Mouse (Mus musculus): ENCODE data around the gene Rfx7. TPM values are rescaled to one million over a fixed set of nuclear protein-coding genes. Genes with fewer than 3 reads are reported as not detected.
"Not testable (repeated sequence)": the region's sequence is repeated elsewhere in the genome, so short reads cannot be mapped to it uniquely, and the experiment has no call there.

Rfx7 gene
- polyA plus RNA-seq, 1 experiment from 2014 or later = 7.0 TPM

GRCm38 (mm10) chr9:72580216-72580615, 48.2 kb downstream of the Rfx7 start:
- Histone ChIP-seq H3K27me3 (ENCODE audit: control insufficient read depth, insufficient read depth, low read length) (no peaks in the 10 kb centered on the region), H3K27ac (ENCODE audit: low read length) (no peak overlapping the region), H3K9me3 (replicated peaks; ENCODE audit: control insufficient read depth, low read length) (no peaks in the 10 kb centered on the region), H3K9ac (ENCODE audit: low read length) (no peak overlapping the region), H3K4me2 (ENCODE audit: low read depth, low read length) (no peak overlapping the region), H3K4me3 (ENCODE audit: low read length) (no peak overlapping the region), H3K4me1 (ENCODE audit: control insufficient read depth, insufficient read depth, low read length) (peaks cover 2% of the 10 kb centered on the region; the same call in 1 of the 2 replicates), H3K36me3 (ENCODE audit: control insufficient read depth, insufficient read depth) (0 out of 2 replicates have a peak, but pooled peaks cover 4% of the 10 kb centered on the region)
- WGBS = 19% methylated on average over 3 of the region's 3 CpGs
- ATAC-seq (replicated peaks; ENCODE audit: extremely low read depth, insufficient read depth, low FRiP score) = no peak

GRCm38 (mm10) chr9:72590861-72591260, 58.8 kb downstream of the Rfx7 start:
- Histone ChIP-seq H3K27me3 (ENCODE audit: control insufficient read depth, insufficient read depth, low read length) (no peaks in the 10 kb centered on the region), H3K36me3 (ENCODE audit: control insufficient read depth, insufficient read depth) (no peaks in the 10 kb centered on the region), H3K4me2 (ENCODE audit: low read depth, low read length) (no peak overlapping the region), H3K4me1 (ENCODE audit: control insufficient read depth, insufficient read depth, low read length) (no peaks in the 10 kb centered on the region), H3K9me3 (replicated peaks; ENCODE audit: control insufficient read depth, low read length) (no peaks in the 10 kb centered on the region), H3K27ac (ENCODE audit: low read length) (no peak overlapping the region), H3K9ac (ENCODE audit: low read length) (no peak overlapping the region), H3K4me3 (ENCODE audit: low read length) (no peak overlapping the region)
- WGBS = 83% methylated on average over 1 of the region's 1 CpGs
- no peak for ATAC-seq (replicated peaks; ENCODE audit: extremely low read depth, insufficient read depth, low FRiP score)

GRCm38 (mm10) chr9:72592016-72592415, 60.0 kb downstream of the Rfx7 start:
- Histone ChIP-seq H3K4me3 (ENCODE audit: low read length) (no peak overlapping the region), H3K4me1 (ENCODE audit: control insufficient read depth, insufficient read depth, low read length) (no peaks in the 10 kb centered on the region), H3K27me3 (ENCODE audit: control insufficient read depth, insufficient read depth, low read length) (no peaks in the 10 kb centered on the region), H3K27ac (ENCODE audit: low read length) (no peak overlapping the region), H3K4me2 (ENCODE audit: low read depth, low read length) (no peak overlapping the region), H3K9me3 (replicated peaks; ENCODE audit: control insufficient read depth, low read length) (no peaks in the 10 kb centered on the region), H3K36me3 (ENCODE audit: control insufficient read depth, insufficient read depth) (no peaks in the 10 kb centered on the region), H3K9ac (ENCODE audit: low read length) (no peak overlapping the region)
- ATAC-seq (replicated peaks; ENCODE audit: extremely low read depth, insufficient read depth, low FRiP score) = no peak

- not testable (repeated sequence) for H3K27me3 ChIP-seq (ENCODE audit: control insufficient read depth, insufficient read depth, low read length); H3K4me2 ChIP-seq (ENCODE audit: low read depth, low read length); H3K36me3 ChIP-seq (ENCODE audit: control insufficient read depth, insufficient read depth); H3K9me3 ChIP-seq (replicated peaks; ENCODE audit: control insufficient read depth, low read length); H3K9ac ChIP-seq (ENCODE audit: low read length); H3K4me3 ChIP-seq (ENCODE audit: low read length); ATAC-seq (replicated peaks; ENCODE audit: extremely low read depth, insufficient read depth, low FRiP score); H3K27ac ChIP-seq (ENCODE audit: low read length); H3K4me1 ChIP-seq (ENCODE audit: control insufficient read depth, insufficient read depth, low read length)
- WGBS = 84% methylated on average over 4 of the region's 4 CpGs
These were observed 62.6 kb downstream of the Rfx7 start for GRCm38 (mm10) chr9:72594656-72595055.

GRCm38 (mm10) chr9:72600142-72600541, 68.1 kb downstream of the Rfx7 start:
- Histone ChIP-seq H3K27ac (ENCODE audit: low read length) (no peak overlapping the region), H3K4me2 (ENCODE audit: low read depth, low read length) (no peak overlapping the region), H3K9me3 (replicated peaks; ENCODE audit: control insufficient read depth, low read length) (no peaks in the 10 kb centered on the region), H3K9ac (ENCODE audit: low read length) (no peak overlapping the region), H3K4me3 (ENCODE audit: low read length) (no peak overlapping the region), H3K36me3 (ENCODE audit: control insufficient read depth, insufficient read depth) (no peaks in the 10 kb centered on the region), H3K4me1 (ENCODE audit: control insufficient read depth, insufficient read depth, low read length) (no peaks in the 10 kb centered on the region), H3K27me3 (ENCODE audit: control insufficient read depth, insufficient read depth, low read length) (no peaks in the 10 kb centered on the region)
- ATAC-seq (replicated peaks; ENCODE audit: extremely low read depth, insufficient read depth, low FRiP score) = no peak
- WGBS = 94% methylated on average over 3 of the region's 3 CpGs

GRCm38 (mm10) chr9:72609771-72610170, 77.7 kb downstream of the Rfx7 start:
- Histone ChIP-seq H3K4me1 (ENCODE audit: control insufficient read depth, insufficient read depth, low read length) (no peaks in the 10 kb centered on the region), H3K36me3 (ENCODE audit: control insufficient read depth, insufficient read depth) (peaks cover 5% of the 10 kb centered on the region; the same call in 1 of the 2 replicates), H3K9me3 (replicated peaks; ENCODE audit: control insufficient read depth, low read length) (no peaks in the 10 kb centered on the region), H3K4me2 (ENCODE audit: low read depth, low read length) (no peak overlapping the region), H3K9ac (ENCODE audit: low read length) (no peak overlapping the region), H3K27me3 (ENCODE audit: control insufficient read depth, insufficient read depth, low read length) (no peaks in the 10 kb centered on the region), H3K27ac (ENCODE audit: low read length) (no peak overlapping the region), H3K4me3 (ENCODE audit: low read length) (no peak overlapping the region)
- ATAC-seq (replicated peaks; ENCODE audit: extremely low read depth, insufficient read depth, low FRiP score) = no peak

GRCm38 (mm10) chr9:72613884-72614283, 81.8 kb downstream of the Rfx7 start:
- no peak for ATAC-seq (replicated peaks; ENCODE audit: extremely low read depth, insufficient read depth, low FRiP score)
- Histone ChIP-seq H3K4me2 (ENCODE audit: low read depth, low read length) (no peak overlapping the region), H3K4me1 (ENCODE audit: control insufficient read depth, insufficient read depth, low read length) (no peaks in the 10 kb centered on the region), H3K9me3 (replicated peaks; ENCODE audit: control insufficient read depth, low read length) (no peaks in the 10 kb centered on the region), H3K27ac (ENCODE audit: low read length) (no peak overlapping the region), H3K4me3 (ENCODE audit: low read length) (no peak overlapping the region), H3K36me3 (ENCODE audit: control insufficient read depth, insufficient read depth) (peaks cover 30% of the 10 kb centered on the region), H3K27me3 (ENCODE audit: control insufficient read depth, insufficient read depth, low read length) (no peaks in the 10 kb centered on the region), H3K9ac (ENCODE audit: low read length) (no peak overlapping the region)
- WGBS = 53% methylated on average over 2 of the region's 2 CpGs

- Histone ChIP-seq H3K9me3 (replicated peaks; ENCODE audit: control insufficient read depth, low read length) (no peaks in the 10 kb centered on the region), H3K27me3 (ENCODE audit: control insufficient read depth, insufficient read depth, low read length) (no peaks in the 10 kb centered on the region), H3K4me3 (ENCODE audit: low read length) (no peak overlapping the region), H3K27ac (ENCODE audit: low read length) (no peak overlapping the region), H3K9ac (ENCODE audit: low read length) (no peak overlapping the region), H3K4me2 (ENCODE audit: low read depth, low read length) (no peak overlapping the region), H3K36me3 (ENCODE audit: control insufficient read depth, insufficient read depth) (peaks cover 30% of the 10 kb centered on the region), H3K4me1 (ENCODE audit: control insufficient read depth, insufficient read depth, low read length) (no peaks in the 10 kb centered on the region)
- ATAC-seq (replicated peaks; ENCODE audit: extremely low read depth, insufficient read depth, low FRiP score) = no peak
- WGBS = 83% methylated on average over 6 of the region's 6 CpGs
These were observed 82.9 kb downstream of the Rfx7 start for GRCm38 (mm10) chr9:72614786-72615480.

- Histone ChIP-seq H3K27ac (ENCODE audit: low read length) (no peak overlapping the region), H3K4me2 (ENCODE audit: low read depth, low read length) (no peak overlapping the region), H3K36me3 (ENCODE audit: control insufficient read depth, insufficient read depth) (peaks cover 24% of the 10 kb centered on the region), H3K4me1 (ENCODE audit: control insufficient read depth, insufficient read depth, low read length) (no peaks in the 10 kb centered on the region), H3K4me3 (ENCODE audit: low read length) (no peak overlapping the region), H3K27me3 (ENCODE audit: control insufficient read depth, insufficient read depth, low read length) (no peaks in the 10 kb centered on the region), H3K9ac (ENCODE audit: low read length) (no peak overlapping the region), H3K9me3 (replicated peaks; ENCODE audit: control insufficient read depth, low read length) (no peaks in the 10 kb centered on the region)
- no peak for ATAC-seq (replicated peaks; ENCODE audit: extremely low read depth, insufficient read depth, low FRiP score)
- 80% methylated on average over 3 of the region's 3 CpGs for WGBS
These were observed 86.0 kb downstream of the Rfx7 start for GRCm38 (mm10) chr9:72618037-72618436.
